In the genomic region with DNA sequence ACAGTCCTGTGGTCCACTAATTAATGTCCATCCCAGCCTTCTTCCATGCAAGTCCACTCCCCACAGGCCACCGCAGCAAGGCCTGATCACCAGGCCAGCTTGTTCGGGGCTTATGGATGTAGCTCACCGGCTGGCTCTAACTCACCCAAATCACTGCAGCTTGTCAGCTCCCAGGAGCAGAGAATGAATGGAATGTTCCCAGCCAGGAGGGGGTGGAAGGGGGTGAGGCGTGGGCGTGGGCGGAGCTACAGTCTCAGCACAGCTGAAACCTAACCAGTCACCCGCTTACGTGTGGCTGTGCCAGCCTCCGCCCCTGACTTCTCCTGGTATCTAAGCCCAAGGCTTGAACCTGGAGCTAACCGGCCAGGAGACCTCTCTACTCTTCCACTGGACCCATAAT, we compare ENCODE assay signal across 9 mouse cellular contexts. TPM values are rescaled to one million over a fixed set of nuclear protein-coding genes. Genes with fewer than 3 reads are reported as not detected.
DNase-seq lines count a peak whose midpoint lies in the region; ATAC-seq and TF ChIP-seq lines count a peak whose summit lies in the region.
"Had no signal": no experiment of that assay in that cellular context is flagged by ENCODE, and none has a peak within 500 bp of the region (broad histone marks: within the 10 kb centered on the region; RNA-seq: fewer than 3 reads in every experiment).

No protein-coding gene starts in this region.

- H3K9ac ChIP-seq in forebrain, postnatal 0 days, result 0 out of 2 replicates have a peak overlapping the region, but pooled peaks have one; percentile 10

- H3ac ChIP-seq in C2C12 (ENCODE audit: control insufficient read depth, insufficient read length, low read depth), result peak overlapping the region; percentile 67

- H3K4me3 ChIP-seq in C2C12 (ENCODE audit: insufficient read depth, poor library complexity, severe bottlenecking), result no peak overlapping the region
- H3K4me3 ChIP-seq in forebrain, postnatal 0 days (ENCODE audit: low read depth, low read length), result no peak overlapping the region
- H3K4me3 ChIP-seq in layer of hippocampus, adult 2 months, result peak overlapping the region; percentile 30; the same call in 1 of the 2 replicates
- peak overlapping the region; percentile 51 for H3K4me3 ChIP-seq in lung, adult 2 months (replicated peaks; ENCODE audit: extremely low read depth, low read depth, low read length)
- H3K4me3 ChIP-seq: megakaryocyte, embryonic 14.5 days had no signal

- TF ChIP-seq POLR2A in lung, adult 2 months (IDR thresholded peaks at IDR 0.05; ENCODE audit: borderline replicate concordance, extremely low read depth, low read depth, low read length), result 0 out of 2 replicates have a peak, but pooled peaks have one; percentile 28

- H3K79me2 ChIP-seq in C2C12 (ENCODE audit: control insufficient read depth, insufficient read depth), result peaks cover 84% of the 10 kb centered on the region

- no peaks in the 10 kb centered on the region for H3K27me3 ChIP-seq in C2C12 (ENCODE audit: control insufficient read depth, insufficient read depth, insufficient read length)
- no peaks in the 10 kb centered on the region for H3K27me3 ChIP-seq in forebrain, postnatal 0 days (ENCODE audit: insufficient read depth, low read length)

- H3K9me3 ChIP-seq in forebrain, postnatal 0 days (ENCODE audit: low read length), result no peaks in the 10 kb centered on the region
- H3K9me3 ChIP-seq: megakaryocyte, embryonic 14.5 days had no signal

- H3K4me2 ChIP-seq in forebrain, postnatal 0 days (ENCODE audit: low read depth), result no peak overlapping the region

- ATAC-seq in forebrain, postnatal 0 days, result peak; percentile 84

- intact Hi-C loops in heart, postnatal 25 days (cut with DNase I), result no loop called here

- peaks cover 71% of the 10 kb centered on the region for H3K36me3 ChIP-seq in C2C12 (ENCODE audit: control insufficient read depth, insufficient read depth)
- H3K36me3 ChIP-seq in forebrain, postnatal 0 days (ENCODE audit: insufficient read depth), result peaks cover 41% of the 10 kb centered on the region

- peak overlapping the region; percentile 16; the same call in 1 of the 2 replicates for H3K27ac ChIP-seq in forebrain, postnatal 0 days (ENCODE audit: low read depth, low read length)
- peak overlapping the region; percentile 85 for H3K27ac ChIP-seq in layer of hippocampus, adult 2 months

- DNase-seq in cerebellum, adult 18-20 months, result peak; percentile 86 to 91
- peak; percentile 79 for DNase-seq in forebrain, postnatal 0 days
- DNase-seq in heart, postnatal 25 days (ENCODE audit: low spot score), result peak; percentile 78
- DNase-seq in layer of hippocampus, adult 2 months (ENCODE audit: low spot score in 2 of 2), result peak; percentile 82 to 86
- peak; percentile 83 for DNase-seq in lung, adult 2 months
- peak; percentile 88 for DNase-seq in retina, postnatal 1 day
- DNase-seq in thymus, postnatal 36 days, result no peak

- WGBS in forebrain, postnatal 0 days, result 9% methylated on average over 10 of the region's 10 CpGs
- WGBS in lung, adult 2 months, result 17% methylated on average over 10 of the region's 10 CpGs

- H3K79me3 ChIP-seq in C2C12 (ENCODE audit: low read depth), result peaks cover 60% of the 10 kb centered on the region

- no peak for TF ChIP-seq CTCF in C2C12 (IDR thresholded peaks at IDR 0.05; ENCODE audit: control insufficient read depth, insufficient read depth, insufficient read length)
- TF ChIP-seq CTCF in forebrain, postnatal 0 days (IDR thresholded peaks at IDR 0.05; ENCODE audit: low read depth), result 0 out of 2 replicates have a peak, but pooled peaks have one; percentile 20
- TF ChIP-seq CTCF in layer of hippocampus, adult 2 months (conservative IDR thresholded peaks at IDR 0.05), result no peak
- no peak for TF ChIP-seq CTCF in lung, adult 2 months (IDR thresholded peaks at IDR 0.05; ENCODE audit: insufficient read depth, low read length)

- H3K4me1 ChIP-seq in forebrain, postnatal 0 days (ENCODE audit: insufficient read depth), result peaks cover 16% of the 10 kb centered on the region
- peaks cover 27% of the 10 kb centered on the region for H3K4me1 ChIP-seq in lung, adult 2 months (ENCODE audit: control insufficient read depth, insufficient read depth, low read length)

TF ChIP-seq in C2C12, 6 proteins besides CTCF, POLR2A, EP300 and RAD21:
- TF ChIP-seq MYOG (IDR thresholded peaks at IDR 0.05; ENCODE audit: control insufficient read depth, extremely low read depth, insufficient read length) (no peak), MYOD1 (IDR thresholded peaks at IDR 0.05; ENCODE audit: control insufficient read depth, insufficient read length, low read depth) (no peak), MAX (IDR thresholded peaks at IDR 0.05) (peak; percentile 60), USF1 (IDR thresholded peaks at IDR 0.05; ENCODE audit: low read depth) (no peak), FOSL1 (IDR thresholded peaks at IDR 0.05; ENCODE audit: insufficient read depth, low read length, poor library complexity, severe bottlenecking) (no peak), CEBPB (IDR thresholded peaks at IDR 0.05; ENCODE audit: low read depth) (no peak)

RNA-seq across cellular contexts. Expression of gene Plxnb2, which starts 11.2 kb away (rescaled TPM):
- polyA plus RNA-seq in C2C12 (2012; fragmentation: generic; extraction: Trizol), result 206 TPM
- 126 and 138 TPM in 2 replicates for total RNA-seq in forebrain, postnatal 0 days (2014; rRNA removed)
- 45.2 and 52.8 TPM in 2 replicates for polyA plus RNA-seq in forebrain, postnatal 0 days (2015; fragmentation: Nextera tagmentation; extraction: Ambion mirVana)
- total RNA-seq in heart, postnatal 25 days (2021), result 10 to 100 TPM; 81.5 to 86.1 TPM
- 10 to 100 TPM; 49.7 to 59.1 TPM for total RNA-seq in layer of hippocampus, adult 2 months (2021)
- 204 and 210 TPM in 2 replicates for polyA plus RNA-seq in lung, adult 2 months (2012; rRNA removed)

RNA-seq across cellular contexts. Expression of gene Mapk11, which starts 20.0 kb away (rescaled TPM):
- polyA plus RNA-seq in C2C12 (2012; fragmentation: generic; extraction: Trizol), result 14.9 TPM
- total RNA-seq in forebrain, postnatal 0 days (2014; rRNA removed), result 35.2 and 35.8 TPM in 2 replicates
- 16.2 and 21.3 TPM in 2 replicates for polyA plus RNA-seq in forebrain, postnatal 0 days (2015; fragmentation: Nextera tagmentation; extraction: Ambion mirVana)
- 1 to 10 TPM; 1.4 to 2.1 TPM for total RNA-seq in heart, postnatal 25 days (2021)
- total RNA-seq in layer of hippocampus, adult 2 months (2021), result 10 to 100 TPM; 21.6 to 25.8 TPM
- 13.7 and 14.0 TPM in 2 replicates for polyA plus RNA-seq in lung, adult 2 months (2012; rRNA removed)

RNA-seq across cellular contexts. Expression of gene Dennd6b, which starts 26.9 kb away (rescaled TPM):
- 2.1 TPM for polyA plus RNA-seq in C2C12 (2012; fragmentation: generic; extraction: Trizol)
- 73.7 and 89.6 TPM in 2 replicates for total RNA-seq in forebrain, postnatal 0 days (2014; rRNA removed)
- polyA plus RNA-seq in forebrain, postnatal 0 days (2015; fragmentation: Nextera tagmentation; extraction: Ambion mirVana), result 43.4 and 53.3 TPM in 2 replicates
- total RNA-seq in heart, postnatal 25 days (2021), result 1 to 10 TPM; 8.4 to 8.7 TPM
- total RNA-seq in layer of hippocampus, adult 2 months (2021), result 10 to 100 TPM; 39.6 to 41.5 TPM
- 15.6 and 17.2 TPM in 2 replicates for polyA plus RNA-seq in lung, adult 2 months (2012; rRNA removed)

RNA-seq across cellular contexts. Expression of gene Mapk12, which starts 28.9 kb away (rescaled TPM):
- polyA plus RNA-seq in C2C12 (2012; fragmentation: generic; extraction: Trizol), result 30.5 TPM
- 1.8 and 3.4 TPM in 2 replicates for total RNA-seq in forebrain, postnatal 0 days (2014; rRNA removed)
- 2.0 and 2.8 TPM in 2 replicates for polyA plus RNA-seq in forebrain, postnatal 0 days (2015; fragmentation: Nextera tagmentation; extraction: Ambion mirVana)
- total RNA-seq in heart, postnatal 25 days (2021), result 10 to 100 TPM; 20.1 to 22.3 TPM
- 1 to 10 TPM; 4.4 to 5.6 TPM for total RNA-seq in layer of hippocampus, adult 2 months (2021)
- polyA plus RNA-seq in lung, adult 2 months (2012; rRNA removed), result 28.2 and 32.2 TPM in 2 replicates

RNA-seq across cellular contexts. Expression of gene Hdac10, which starts 40.9 kb away (rescaled TPM):
- 15.0 TPM for polyA plus RNA-seq in C2C12 (2012; fragmentation: generic; extraction: Trizol)
- total RNA-seq in forebrain, postnatal 0 days (2014; rRNA removed), result 33.1 and 44.3 TPM in 2 replicates
- 27.9 and 30.1 TPM in 2 replicates for polyA plus RNA-seq in forebrain, postnatal 0 days (2015; fragmentation: Nextera tagmentation; extraction: Ambion mirVana)
- total RNA-seq in heart, postnatal 25 days (2021), result 1 to 10 TPM; 7.4 to 8.3 TPM
- 10 to 100 TPM; 16.3 to 17.9 TPM for total RNA-seq in layer of hippocampus, adult 2 months (2021)
- 39.8 and 46.9 TPM in 2 replicates for polyA plus RNA-seq in lung, adult 2 months (2012; rRNA removed)

Comparison
In these comparisons a context has a peak if more than half of its experiments do, and no peak if none do; other contexts are left out.
1. H3K4me3 ChIP-seq: peak in layer of hippocampus, adult 2 months (single experiment) and lung, adult 2 months (single experiment); none in C2C12 (single experiment) and forebrain, postnatal 0 days (single experiment).
2. DNase-seq: peak in cerebellum, adult 18-20 months (2 of 2), forebrain, postnatal 0 days (single experiment), heart, postnatal 25 days (single experiment), layer of hippocampus, adult 2 months (2 of 2), lung, adult 2 months (single experiment) and retina, postnatal 1 day (single experiment); none in thymus, postnatal 36 days (0 of 2).
3. RNA of gene Mapk11, which starts 20.0 kb away (total RNA-seq): 35.2 to 35.8 TPM in forebrain, postnatal 0 days and 21.6 to 25.8 TPM in layer of hippocampus, adult 2 months; 1.4 to 2.1 TPM in heart, postnatal 25 days; every median in the first group is over 4 times any median in the second.